Mouse (Mus musculus) kidney, embryonic 16.5 days (tissue): ENCODE results near the gene Pak3. TPM values are rescaled to one million over a fixed set of nuclear protein-coding genes. Genes with fewer than 3 reads are reported as not detected.

Experiments used
- ATAC-seq: fragments of 200-750 bp; cut with Nextera tagmentation; 2 replicates; pipeline ENCODE4 v1.8.0; 2017; ENCODE audit warnings: moderate TSS enrichment; ENCODE audit not compliant: low FRiP score, low TSS enrichment
- H3K27ac ChIP-seq: fragments of 300-500 bp; sonication (generic); 2 replicates; pipeline ENCODE4 v1.5.1; 2014; ENCODE audit warnings: low read length
- H3K27me3 ChIP-seq: fragments of 300-500 bp; sonication (generic); 2 replicates; pipeline ENCODE4 v1.6.1; 2014; ENCODE audit warnings: low read length, control low read depth, mixed read lengths; ENCODE audit not compliant: insufficient read depth
- H3K36me3 ChIP-seq: fragments of 300-500 bp; sonication (generic); 2 replicates; pipeline ENCODE4 v1.6.1; 2014; ENCODE audit warnings: low read length, control low read depth, mixed read lengths; ENCODE audit not compliant: insufficient read depth
- H3K4me1 ChIP-seq: fragments of 300-500 bp; sonication (generic); 2 replicates; pipeline ENCODE4 v1.6.1; 2014; ENCODE audit warnings: low read length, control low read depth, mixed read lengths; ENCODE audit not compliant: insufficient read depth
- H3K4me2 ChIP-seq: fragments of 300-500 bp; sonication (generic); replicated peaks from 2 replicates; pipeline ENCODE4 v1.6.1; 2014; ENCODE audit warnings: low read depth, low read length
- H3K4me3 ChIP-seq: fragments of 300-500 bp; sonication (generic); 2 replicates; pipeline ENCODE4 v1.5.1; 2014; ENCODE audit warnings: mild to moderate bottlenecking, low read length
- H3K9ac ChIP-seq: fragments of 300-500 bp; sonication (generic); replicated peaks from 2 replicates; pipeline ENCODE4 v1.6.1; 2014; ENCODE audit warnings: low read length
- H3K9me3 ChIP-seq: fragments of 300-500 bp; sonication (generic); 2 replicates; pipeline ENCODE4 v1.6.1; 2016; ENCODE audit warnings: low read length, control low read depth
- WGBS: fragments of 180-500 bp; shearing (Covaris S2); extraction: QIAGEN DNeasy Blood & Tissue Kit; methylation state at CpG from one replicate; pipeline ENCODE4 v1.1.7; 2014; 5-methylcytosine and 5-hydroxymethylcytosine counted together
- polyA plus RNA-seq: library from polyadenylated mRNA; unstranded; fragments of >200 nt; fragmentation: Nextera tagmentation; extraction: Ambion mirVana; gene quantifications from 2 replicates; pipeline ENCODE4 v1.2.1, GENCODE M21; 2015

The Pak3 gene
- polyA plus RNA-seq, 1 experiment from 2014 or later = 4.2 TPM

GRCm38 (mm10) chrX:143542756-143543155, 24.4 kb downstream of the Pak3 start:
- Histone ChIP-seq H3K27me3 (peaks cover 6% of the 10 kb centered on the region; the same call in 1 of the 2 replicates), H3K4me3 (no peak overlapping the region), H3K9me3 (no peaks in the 10 kb centered on the region), H3K9ac (no peak overlapping the region), H3K4me2 (no peak overlapping the region), H3K4me1 (no peaks in the 10 kb centered on the region), H3K27ac (no peak overlapping the region), H3K36me3 (no peaks in the 10 kb centered on the region)
- ATAC-seq = no peak
- WGBS = 73% methylated on average over 2 of the region's 2 CpGs

DNA sequence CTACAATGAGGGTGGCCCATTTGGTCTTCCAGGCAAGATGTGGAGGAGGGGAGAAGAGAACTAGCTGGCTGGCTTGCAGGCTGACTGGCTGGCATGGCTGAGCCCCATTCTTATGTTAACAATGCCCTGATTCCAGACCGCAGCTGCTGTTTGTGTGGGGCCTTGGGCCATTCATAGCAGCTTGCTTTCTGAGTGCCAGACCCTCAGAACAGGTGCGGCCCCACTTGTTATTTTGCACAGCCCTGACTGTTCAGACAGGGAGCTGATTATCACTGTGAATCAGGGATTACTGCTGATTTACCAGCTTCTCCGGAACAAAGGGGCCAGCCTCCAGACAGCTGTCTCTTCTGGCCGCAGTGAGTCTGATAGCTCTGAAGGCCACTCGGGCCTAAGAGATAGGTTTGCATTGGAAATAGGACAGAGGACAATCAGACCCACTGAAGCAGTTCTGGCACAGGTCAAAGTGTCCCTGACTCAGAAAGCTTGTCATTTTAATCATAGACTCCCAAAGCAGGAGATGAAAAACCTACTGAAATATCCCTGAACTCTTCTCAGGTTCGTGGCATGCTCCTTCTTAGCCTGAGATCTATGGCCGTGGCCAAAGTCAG, 24.9 kb downstream of the Pak3 start:
- H3K4me1 ChIP-seq = no peaks in the 10 kb centered on the region
- no peak overlapping the region for H3K4me3 ChIP-seq
- WGBS = 42% methylated on average over 7 of the region's 7 CpGs
- no peak overlapping the region for H3K27ac ChIP-seq
- H3K27me3 ChIP-seq = peaks cover 6% of the 10 kb centered on the region; the same call in 1 of the 2 replicates
- ATAC-seq = no peak
- no peaks in the 10 kb centered on the region for H3K36me3 ChIP-seq
- H3K4me2 ChIP-seq = no peak overlapping the region
- no peaks in the 10 kb centered on the region for H3K9me3 ChIP-seq
- no peak overlapping the region for H3K9ac ChIP-seq

DNA sequence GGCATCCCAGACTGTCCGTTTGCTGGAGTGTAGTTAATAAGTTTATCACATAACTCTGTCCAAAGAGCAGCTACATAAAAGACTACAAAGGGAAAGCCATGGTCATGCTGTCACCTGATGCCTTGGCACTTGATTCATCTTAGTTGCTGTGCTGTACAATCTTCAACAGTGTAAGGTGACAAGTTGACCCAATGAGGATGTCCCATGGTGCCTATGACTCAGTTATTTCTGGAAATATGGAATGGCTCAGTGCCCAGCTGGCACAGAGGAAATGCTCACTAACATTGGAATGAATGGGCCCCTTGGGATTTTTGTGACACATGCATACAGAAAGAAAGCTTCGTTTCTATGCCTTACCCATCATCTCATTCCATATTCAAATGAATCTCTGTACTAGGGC, 55.3 kb downstream of the Pak3 start:
- Histone ChIP-seq H3K4me2 (no peak overlapping the region), H3K27me3 (peaks cover 6% of the 10 kb centered on the region; the same call in 1 of the 2 replicates), H3K4me3 (no peak overlapping the region), H3K36me3 (no peaks in the 10 kb centered on the region), H3K9ac (no peak overlapping the region), H3K4me1 (no peaks in the 10 kb centered on the region), H3K9me3 (no peaks in the 10 kb centered on the region), H3K27ac (no peak overlapping the region)
- 62% methylated on average over 2 of the region's 2 CpGs for WGBS
- no peak for ATAC-seq

GRCm38 (mm10) chrX:143579925-143580324, 61.5 kb downstream of the Pak3 start:
- Histone ChIP-seq H3K27ac (no peak overlapping the region), H3K4me3 (no peak overlapping the region), H3K9ac (no peak overlapping the region), H3K4me2 (no peak overlapping the region), H3K4me1 (no peaks in the 10 kb centered on the region), H3K9me3 (no peaks in the 10 kb centered on the region), H3K27me3 (peaks cover 21% of the 10 kb centered on the region; the same call in 1 of the 2 replicates), H3K36me3 (no peaks in the 10 kb centered on the region)
- ATAC-seq = no peak
- WGBS = 76% methylated on average over 2 of the region's 2 CpGs

- no peak for ATAC-seq
- 66% methylated on average over 2 of the region's 2 CpGs for WGBS
- no peaks in the 10 kb centered on the region for H3K9me3 ChIP-seq
- no peaks in the 10 kb centered on the region for H3K4me1 ChIP-seq
- H3K36me3 ChIP-seq = no peaks in the 10 kb centered on the region
- H3K9ac ChIP-seq = no peak overlapping the region
- no peak overlapping the region for H3K27ac ChIP-seq
- H3K4me2 ChIP-seq = no peak overlapping the region
- no peak overlapping the region for H3K4me3 ChIP-seq
- peaks cover 18% of the 10 kb centered on the region; the same call in 1 of the 2 replicates for H3K27me3 ChIP-seq
These were observed 62.1 kb downstream of the Pak3 start for GRCm38 (mm10) chrX:143580458-143580959.

- Histone ChIP-seq H3K36me3 (no peaks in the 10 kb centered on the region), H3K9me3 (no peaks in the 10 kb centered on the region), H3K27me3 (peaks cover 9% of the 10 kb centered on the region; the same call in 1 of the 2 replicates), H3K4me1 (no peaks in the 10 kb centered on the region), H3K9ac (no peak overlapping the region), H3K27ac (no peak overlapping the region), H3K4me2 (no peak overlapping the region), H3K4me3 (no peak overlapping the region)
- 34% methylated on average over 5 of the region's 5 CpGs for WGBS
- ATAC-seq = no peak
These were observed 88.6 kb downstream of the Pak3 start for GRCm38 (mm10) chrX:143606877-143607449.

- Histone ChIP-seq H3K36me3 (no peaks in the 10 kb centered on the region), H3K9ac (no peak overlapping the region), H3K27me3 (peaks cover 5% of the 10 kb centered on the region; the same call in 1 of the 2 replicates), H3K4me2 (no peak overlapping the region), H3K27ac (no peak overlapping the region), H3K4me1 (no peaks in the 10 kb centered on the region), H3K9me3 (no peaks in the 10 kb centered on the region), H3K4me3 (no peak overlapping the region)
- ATAC-seq = no peak
- 66% methylated on average over 4 of the region's 4 CpGs for WGBS
These were observed 100.3 kb downstream of the Pak3 start for GRCm38 (mm10) chrX:143618734-143619133.

DNA sequence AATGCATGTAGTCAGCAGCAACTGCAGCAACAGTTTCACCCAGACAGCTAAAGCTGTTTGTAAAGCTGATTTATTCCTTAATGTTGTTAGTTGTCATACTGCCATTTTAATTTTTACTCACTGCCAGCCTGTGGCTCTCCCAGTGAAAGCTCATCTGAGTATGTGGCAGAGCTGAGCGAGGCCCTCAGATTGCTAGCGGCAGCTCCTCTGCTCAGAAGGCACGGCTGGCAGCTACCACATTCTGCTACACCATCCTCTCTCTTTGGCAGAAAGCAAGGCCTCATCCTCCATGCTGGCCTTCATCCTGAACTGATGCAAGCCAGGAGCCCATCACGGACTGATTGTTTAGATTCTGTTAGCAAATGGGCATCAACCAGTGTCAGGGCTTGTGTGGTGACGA, 109.4 kb downstream of the Pak3 start:
- Histone ChIP-seq H3K27ac (no peak overlapping the region), H3K9ac (no peak overlapping the region), H3K4me2 (no peak overlapping the region), H3K27me3 (no peaks in the 10 kb centered on the region; the same call in 1 of the 2 replicates), H3K36me3 (no peaks in the 10 kb centered on the region), H3K4me3 (no peak overlapping the region), H3K4me1 (no peaks in the 10 kb centered on the region), H3K9me3 (no peaks in the 10 kb centered on the region)
- ATAC-seq = no peak
- 84% methylated on average over 5 of the region's 5 CpGs for WGBS

DNA sequence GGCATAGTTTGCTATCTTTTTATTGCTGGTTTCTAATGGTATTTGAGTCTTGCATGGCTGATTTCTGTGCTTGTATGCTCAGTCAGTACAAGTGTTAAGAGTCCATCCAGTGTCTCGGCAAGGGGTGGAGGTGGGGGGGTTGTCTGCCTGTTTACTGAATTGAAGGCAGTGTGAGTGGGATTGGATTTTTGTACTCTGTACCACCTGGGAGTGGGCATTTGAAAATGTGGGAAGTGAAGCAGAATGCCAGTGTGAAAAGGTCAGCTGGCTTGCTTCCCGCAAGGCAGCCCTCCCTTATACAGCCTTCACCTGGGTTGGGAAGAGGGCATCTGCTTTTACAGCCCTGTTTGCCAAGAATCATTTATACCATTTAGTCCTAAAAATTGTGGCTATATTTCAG, 125.5 kb downstream of the Pak3 start:
- Histone ChIP-seq H3K36me3 (no peaks in the 10 kb centered on the region), H3K4me1 (no peaks in the 10 kb centered on the region), H3K9ac (no peak overlapping the region), H3K4me2 (no peak overlapping the region), H3K4me3 (no peak overlapping the region), H3K27ac (no peak overlapping the region), H3K9me3 (no peaks in the 10 kb centered on the region), H3K27me3 (peaks cover 16% of the 10 kb centered on the region; the same call in 1 of the 2 replicates)
- 70% methylated on average over 2 of the region's 2 CpGs for WGBS
- no peak for ATAC-seq

DNA sequence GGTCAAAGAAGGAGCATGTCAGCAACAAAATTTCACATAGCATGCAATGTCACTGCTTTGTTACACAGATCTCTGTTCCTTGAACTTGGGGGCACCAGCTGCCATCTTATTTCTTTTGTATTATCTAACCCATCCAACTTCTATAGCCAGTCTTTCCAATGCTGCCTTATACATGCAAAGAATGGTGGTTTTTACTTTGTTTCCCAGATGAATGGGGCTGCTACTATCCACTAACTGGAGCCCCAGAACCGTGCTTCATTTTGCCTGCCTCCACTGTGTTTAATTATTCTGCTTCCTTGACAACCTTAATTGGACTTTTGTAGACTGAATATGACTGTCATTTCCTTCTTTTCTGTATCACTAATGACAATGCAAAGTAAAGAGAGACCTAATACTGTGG, 126.4 kb downstream of the Pak3 start:
- Histone ChIP-seq H3K4me1 (no peaks in the 10 kb centered on the region), H3K4me2 (no peak overlapping the region), H3K27me3 (peaks cover 20% of the 10 kb centered on the region; the same call in 1 of the 2 replicates), H3K36me3 (no peaks in the 10 kb centered on the region), H3K27ac (no peak overlapping the region), H3K4me3 (no peak overlapping the region), H3K9me3 (no peaks in the 10 kb centered on the region), H3K9ac (no peak overlapping the region)
- ATAC-seq = no peak
- WGBS = 56% methylated on average over 1 of the region's 1 CpGs
